Mouse (Mus musculus) hindbrain, embryonic 10.5 days (tissue): ENCODE results near the gene Pmepa1. TPM values are rescaled to one million over a fixed set of nuclear protein-coding genes. Genes with fewer than 3 reads are reported as not detected.

Experiments
- DNase-seq: peaks from one replicate; pipeline ENCODE4 v3.0.0-alpha.2; 2017; ENCODE audit warnings: low spot score
- H3K27ac ChIP-seq: fragments of 300-500 bp; sonication (generic); 2 replicates; pipeline ENCODE4 v1.5.1; 2016; ENCODE audit warnings: mild to moderate bottlenecking, moderate library complexity
- H3K27me3 ChIP-seq: fragments of 300-500 bp; sonication (generic); 2 replicates; pipeline ENCODE4 v1.6.1; 2016; ENCODE audit warnings: mild to moderate bottlenecking; ENCODE audit not compliant: poor library complexity, insufficient read depth, severe bottlenecking
- H3K36me3 ChIP-seq: fragments of 300-500 bp; sonication (generic); 2 replicates; pipeline ENCODE4 v1.6.1; 2016; ENCODE audit warnings: mild to moderate bottlenecking, moderate library complexity
- H3K4me1 ChIP-seq: fragments of 300-500 bp; sonication (generic); replicated peaks from 2 replicates; pipeline ENCODE4 v1.6.1; 2016; ENCODE audit warnings: mild to moderate bottlenecking
- H3K4me3 ChIP-seq: fragments of 300-500 bp; sonication (generic); 2 replicates; pipeline ENCODE4 v1.5.1; 2016; ENCODE audit warnings: mild to moderate bottlenecking, moderate library complexity
- H3K9me3 ChIP-seq: fragments of 300-500 bp; sonication (generic); 2 replicates; pipeline ENCODE4 v1.6.1; 2016; ENCODE audit warnings: mild to moderate bottlenecking, moderate library complexity
- WGBS: fragments of 180-500 bp; shearing (Covaris S2); methylation state at CpG from one replicate; pipeline ENCODE4 v1.1.7; 2016; 5-methylcytosine and 5-hydroxymethylcytosine counted together
- polyA plus RNA-seq: library from polyadenylated mRNA; unstranded; fragments of >200 nt; fragmentation: Nextera tagmentation; extraction: Ambion mirVana; gene quantifications from 2 replicates; pipeline ENCODE4 v1.2.1, GENCODE M21; 2016

Pmepa1 gene
- polyA plus RNA-seq, 1 experiment from 2014 or later, result 2.9 TPM

DNA sequence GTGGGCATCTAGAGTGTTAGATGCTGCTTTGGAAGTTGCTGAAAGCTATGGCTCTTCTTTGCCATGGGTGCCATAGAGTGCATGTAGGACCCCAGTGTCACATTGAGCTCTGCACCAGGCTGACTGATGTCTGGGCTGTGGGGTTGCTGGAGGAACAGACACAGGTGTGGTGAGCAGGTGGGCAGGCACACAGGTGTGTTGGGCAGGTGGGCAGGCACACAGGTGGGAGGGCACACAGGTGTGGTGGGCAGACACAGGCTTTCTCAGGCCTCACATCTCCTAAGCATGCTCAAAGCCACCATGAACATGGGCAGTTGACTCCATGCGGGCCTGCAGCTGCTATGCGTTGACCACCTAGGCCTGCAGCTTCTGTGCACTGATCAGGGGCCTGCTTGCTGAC, 16.2 kb upstream of the Pmepa1 start:
- Histone ChIP-seq H3K4me3 (no peak overlapping the region), H3K36me3 (no peaks in the 10 kb centered on the region), H3K9me3 (no peaks in the 10 kb centered on the region), H3K27me3 (no peaks in the 10 kb centered on the region), H3K27ac (no peak overlapping the region), H3K4me1 (no peaks in the 10 kb centered on the region)
- WGBS, result 97% methylated on average over 2 of the region's 2 CpGs
- no peak for DNase-seq

GRCm38 (mm10) chr2:173290981-173291380, 14.6 kb upstream of the Pmepa1 start:
- DNase-seq, result no peak
- no peaks in the 10 kb centered on the region for H3K4me1 ChIP-seq
- H3K9me3 ChIP-seq, result no peaks in the 10 kb centered on the region
- 97% methylated on average over 11 of the region's 11 CpGs for WGBS
- no peaks in the 10 kb centered on the region for H3K36me3 ChIP-seq
- H3K27ac ChIP-seq, result no peak overlapping the region
- H3K27me3 ChIP-seq, result no peaks in the 10 kb centered on the region
- H3K4me3 ChIP-seq, result no peak overlapping the region

- Histone ChIP-seq H3K27me3 (no peaks in the 10 kb centered on the region), H3K4me3 (no peak overlapping the region), H3K27ac (no peak overlapping the region), H3K36me3 (no peaks in the 10 kb centered on the region), H3K9me3 (no peaks in the 10 kb centered on the region), H3K4me1 (no peaks in the 10 kb centered on the region)
- DNase-seq, result no peak
- WGBS, result 76% methylated on average over 3 of the region's 3 CpGs
Measured at GRCm38 (mm10) chr2:173289928-173290327, 13.6 kb upstream of the Pmepa1 start.

GRCm38 (mm10) chr2:173285816-173286538, 9.6 kb upstream of the Pmepa1 start:
- H3K27ac ChIP-seq, result no peak overlapping the region
- peaks cover 4% of the 10 kb centered on the region; the same call in 1 of the 2 replicates for H3K27me3 ChIP-seq
- no peak overlapping the region for H3K4me3 ChIP-seq
- WGBS, result 86% methylated on average over 12 of the region's 12 CpGs
- no peaks in the 10 kb centered on the region for H3K36me3 ChIP-seq
- H3K4me1 ChIP-seq, result peaks cover 6% of the 10 kb centered on the region; the same call in 1 of the 2 replicates
- H3K9me3 ChIP-seq, result no peaks in the 10 kb centered on the region
- no peak for DNase-seq

DNA sequence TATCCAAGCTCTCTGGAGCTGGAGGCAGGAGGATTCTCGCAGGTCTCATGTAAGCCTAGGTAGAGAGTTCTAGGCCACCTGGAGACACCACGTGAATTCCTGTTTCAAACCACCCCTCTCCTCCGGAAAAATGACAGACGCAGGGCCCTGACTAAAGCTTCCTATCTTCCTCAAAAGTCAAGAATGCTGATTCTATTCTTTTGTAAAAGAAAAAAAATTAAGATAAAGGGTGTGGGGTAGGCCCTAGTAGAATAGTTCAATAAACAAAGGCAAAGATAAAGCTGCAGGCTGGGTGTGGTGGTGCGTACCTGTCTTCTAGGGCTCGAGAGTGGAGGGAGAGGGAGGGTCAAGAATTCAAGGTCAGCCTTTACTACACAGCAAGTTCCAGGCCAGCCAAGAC, 8.4 kb upstream of the Pmepa1 start:
- 82% methylated on average over 6 of the region's 6 CpGs for WGBS
- no peak overlapping the region for H3K27ac ChIP-seq
- H3K36me3 ChIP-seq, result no peaks in the 10 kb centered on the region

GRCm38 (mm10) chr2:173282191-173282590, 5.9 kb upstream of the Pmepa1 start:
- H3K27ac ChIP-seq, result no peak overlapping the region
- no peak for DNase-seq
- peaks cover 37% of the 10 kb centered on the region for H3K27me3 ChIP-seq
- 89% methylated on average over 8 of the region's 8 CpGs for WGBS
- peaks cover 10% of the 10 kb centered on the region for H3K4me1 ChIP-seq
- H3K9me3 ChIP-seq, result no peaks in the 10 kb centered on the region
- no peaks in the 10 kb centered on the region for H3K36me3 ChIP-seq
- H3K4me3 ChIP-seq, result no peak overlapping the region

More for the DNA sequence above, 8.4 kb upstream of the Pmepa1 start:
- no peak overlapping the region for H3K4me3 ChIP-seq
- no peaks in the 10 kb centered on the region for H3K9me3 ChIP-seq
- H3K4me1 ChIP-seq, result peaks cover 6% of the 10 kb centered on the region; the same call in 1 of the 2 replicates
- H3K27me3 ChIP-seq, result peaks cover 13% of the 10 kb centered on the region; the same call in 1 of the 2 replicates
- DNase-seq, result no peak

DNA sequence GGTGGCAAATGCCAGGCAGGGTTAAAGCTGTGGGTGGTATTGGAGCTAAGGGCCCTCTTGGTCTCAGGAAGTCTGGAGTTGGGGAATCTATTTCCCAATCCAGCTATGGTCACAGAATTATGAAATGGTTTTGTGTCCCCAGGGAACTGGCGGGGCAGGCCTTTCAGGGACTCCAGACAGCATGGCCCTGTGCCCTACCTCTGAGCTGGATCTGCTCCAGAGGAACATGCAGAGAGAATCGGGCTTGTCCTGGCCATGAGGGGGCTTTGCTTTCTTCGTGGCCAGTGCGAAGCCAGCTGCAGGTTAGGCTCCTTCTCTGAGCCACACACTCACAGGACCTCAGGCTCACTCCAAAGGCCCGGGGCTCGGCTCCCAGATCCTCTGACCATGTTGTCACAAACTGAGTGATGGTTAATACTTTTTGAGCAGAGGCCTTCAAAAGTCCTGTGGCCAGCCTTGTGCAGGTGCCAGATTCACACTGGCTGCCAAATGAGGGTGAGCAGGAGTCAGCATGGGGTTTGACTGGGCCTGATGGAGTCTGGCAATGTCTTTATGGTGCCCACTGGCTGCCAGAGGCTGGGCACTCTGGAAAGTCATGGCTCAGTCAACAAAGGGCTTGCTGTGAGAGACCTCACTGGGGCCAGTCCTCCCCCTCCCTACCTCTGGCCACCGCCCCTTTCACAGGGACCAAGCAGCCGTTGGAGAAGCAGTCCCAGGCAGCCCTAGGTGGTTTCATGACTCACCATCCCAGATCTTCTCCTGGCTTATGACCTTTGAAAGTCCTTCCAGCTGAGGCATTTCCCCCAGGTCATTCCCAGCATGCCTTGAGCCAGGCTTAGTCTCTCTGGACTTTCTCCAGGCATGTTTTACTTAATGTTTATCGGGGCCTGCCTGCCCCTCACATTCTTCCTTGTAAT, 4.9 kb upstream of the Pmepa1 start:
- Histone ChIP-seq H3K9me3 (no peaks in the 10 kb centered on the region), H3K27me3 (peaks cover 41% of the 10 kb centered on the region), H3K4me3 (no peak overlapping the region), H3K4me1 (peaks cover 18% of the 10 kb centered on the region), H3K27ac (no peak overlapping the region), H3K36me3 (no peaks in the 10 kb centered on the region)
- DNase-seq, result no peak
- 75% methylated on average over 9 of the region's 9 CpGs for WGBS

DNA sequence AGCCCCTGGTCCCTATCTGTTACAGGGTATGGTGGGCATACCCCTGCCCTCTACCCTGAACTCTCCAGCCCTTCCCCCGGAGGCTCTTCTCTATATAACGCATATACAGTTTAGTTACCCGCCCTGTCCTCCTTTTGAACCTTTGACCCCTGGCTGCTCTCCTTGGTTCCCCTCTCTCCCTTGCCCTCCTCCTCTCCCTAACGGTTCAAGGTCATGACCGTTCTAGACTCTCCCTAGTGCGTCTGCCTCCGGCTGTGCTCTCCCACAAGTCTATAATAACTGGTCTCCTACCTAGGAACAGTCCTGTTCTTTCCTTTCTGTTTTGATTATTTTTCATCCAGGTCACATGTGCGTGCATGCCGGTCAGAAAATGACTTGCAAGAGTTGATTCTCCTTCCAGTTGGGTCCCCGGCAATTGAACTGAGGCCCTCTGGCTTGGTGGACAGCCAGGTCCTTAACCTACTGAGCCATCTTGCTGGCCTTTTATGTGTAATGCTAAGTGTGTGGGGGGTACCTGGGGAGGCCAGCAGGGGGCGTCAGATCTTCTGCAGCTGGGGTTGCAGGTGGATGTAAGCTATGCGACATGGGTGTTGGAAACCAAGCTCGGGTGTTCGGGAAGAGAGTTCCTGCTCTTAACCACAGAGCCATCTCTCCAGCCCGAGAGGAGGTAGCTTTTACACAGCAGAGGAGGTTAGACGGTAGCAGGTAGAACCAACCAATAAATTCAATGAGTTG, 2.7 kb upstream of the Pmepa1 start:
- H3K4me3 ChIP-seq, result no peak overlapping the region
- peaks cover 53% of the 10 kb centered on the region for H3K27me3 ChIP-seq
- WGBS, result 76% methylated on average over 16 of the region's 16 CpGs
- no peaks in the 10 kb centered on the region for H3K36me3 ChIP-seq
- H3K27ac ChIP-seq, result no peak overlapping the region
- peaks cover 34% of the 10 kb centered on the region for H3K4me1 ChIP-seq
- no peaks in the 10 kb centered on the region for H3K9me3 ChIP-seq
- DNase-seq, result no peak

DNA sequence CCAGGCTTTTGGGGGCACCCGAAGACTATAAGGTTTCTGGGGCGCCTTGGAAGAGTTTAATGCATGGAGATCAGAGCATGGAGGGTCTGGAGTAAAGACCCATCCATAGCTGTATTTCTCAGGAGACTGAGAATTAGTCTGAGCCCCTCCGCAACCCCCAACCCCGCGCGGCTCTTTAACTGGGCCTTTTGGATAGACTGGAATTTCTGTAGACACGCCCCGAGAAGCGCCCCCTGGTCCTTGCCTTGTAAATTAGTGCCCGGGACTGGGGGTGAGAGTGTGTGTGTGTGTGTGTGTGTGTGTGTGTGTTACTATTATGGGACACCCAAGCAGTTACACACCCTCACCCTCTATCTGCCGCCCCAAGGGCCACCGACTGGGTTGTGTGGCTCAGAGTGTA, 526 bp upstream of the Pmepa1 start:
- H3K4me1 ChIP-seq, result peaks cover 52% of the 10 kb centered on the region
- DNase-seq, result peak; percentile 59

GRCm38 (mm10) chr2:173275343-173276201, 761 bp downstream of the Pmepa1 start:
- Histone ChIP-seq H3K9me3 (no peaks in the 10 kb centered on the region), H3K4me1 (peaks cover 59% of the 10 kb centered on the region), H3K4me3 (peak overlapping the region; percentile 77), H3K27ac (peak overlapping the region; percentile 96), H3K36me3 (no peaks in the 10 kb centered on the region), H3K27me3 (peaks cover 79% of the 10 kb centered on the region)
- WGBS, result under 1% methylated on average over 93 of the region's 93 CpGs
- DNase-seq, result peak; percentile 58

More for the DNA sequence above, 526 bp upstream of the Pmepa1 start:
- H3K36me3 ChIP-seq, result no peaks in the 10 kb centered on the region
- peak overlapping the region; percentile 96 for H3K27ac ChIP-seq
- 5% methylated on average over 12 of the region's 12 CpGs for WGBS
- H3K9me3 ChIP-seq, result no peaks in the 10 kb centered on the region
- H3K27me3 ChIP-seq, result peaks cover 70% of the 10 kb centered on the region
- peak overlapping the region; percentile 77 for H3K4me3 ChIP-seq

DNA sequence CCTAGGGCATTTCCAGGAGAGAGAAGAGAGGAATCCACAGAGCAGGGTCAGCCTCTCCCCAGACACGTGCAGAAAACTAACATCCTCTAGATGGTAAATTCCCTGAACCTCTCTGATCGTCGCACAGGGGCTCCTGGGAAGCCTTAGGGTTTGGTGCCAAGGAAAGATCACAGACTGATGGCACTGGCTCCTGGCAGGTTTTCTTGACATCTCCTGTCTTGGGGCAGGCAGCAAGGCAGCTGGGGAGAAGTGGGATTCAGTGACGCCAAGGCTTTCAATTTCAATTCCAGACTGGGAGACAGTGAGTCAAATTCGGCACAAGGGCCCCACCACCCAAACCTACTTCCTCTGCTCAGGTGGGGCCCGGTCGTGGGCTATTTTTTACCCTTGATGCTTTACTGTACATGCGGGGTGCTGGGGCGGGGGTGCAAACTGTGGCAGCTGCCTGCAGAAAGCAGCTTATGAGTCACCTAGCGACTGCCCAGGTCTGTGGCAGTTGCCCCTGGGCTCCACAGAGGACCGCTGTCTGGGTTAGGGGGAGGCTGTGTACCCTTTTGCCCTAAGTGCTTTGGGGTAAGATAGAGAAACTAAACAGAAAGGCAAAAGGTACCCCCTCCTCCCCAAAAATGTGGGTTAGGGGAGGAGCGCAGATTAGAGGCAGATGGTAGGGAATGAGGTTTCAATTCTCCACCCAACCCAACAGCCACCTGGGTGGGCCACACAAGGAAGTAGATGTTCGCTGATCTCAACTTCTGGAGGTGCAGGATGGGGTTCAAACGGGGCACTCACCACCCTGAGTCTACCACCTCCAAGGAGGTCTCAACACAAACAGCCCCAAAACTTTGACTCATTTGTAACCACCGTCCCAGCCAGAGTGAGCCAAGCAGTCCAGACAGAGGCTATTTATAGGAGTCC, 1.6 kb downstream of the Pmepa1 start:
- 13% methylated on average over 15 of the region's 15 CpGs for WGBS
- peak overlapping the region; percentile 77 for H3K4me3 ChIP-seq
- peaks cover 68% of the 10 kb centered on the region for H3K4me1 ChIP-seq
- H3K36me3 ChIP-seq, result no peaks in the 10 kb centered on the region
- no peak for DNase-seq
- H3K9me3 ChIP-seq, result no peaks in the 10 kb centered on the region
- H3K27me3 ChIP-seq, result peaks cover 81% of the 10 kb centered on the region
- peak overlapping the region; percentile 96 for H3K27ac ChIP-seq
